Mouse (Mus musculus): Measurements from ENCODE around the gene Slc16a11. TPM values are rescaled to one million over a fixed set of nuclear protein-coding genes. Genes with fewer than 3 reads are reported as not detected.

The Slc16a11 gene
- total RNA-seq, 4 experiments from 2014 or later, result 32.3 to 43.4 (median 36.5) TPM

- no peak for DNase-seq (ENCODE audit: low spot score in 2 of 2)
Measured at GRCm38 (mm10) chr11:70250150-70250549, 37.6 kb downstream of the Slc16a11 start.

- no peak for DNase-seq (ENCODE audit: low spot score in 2 of 2)
Measured at GRCm38 (mm10) chr11:70251853-70252252, 39.3 kb downstream of the Slc16a11 start.

DNA sequence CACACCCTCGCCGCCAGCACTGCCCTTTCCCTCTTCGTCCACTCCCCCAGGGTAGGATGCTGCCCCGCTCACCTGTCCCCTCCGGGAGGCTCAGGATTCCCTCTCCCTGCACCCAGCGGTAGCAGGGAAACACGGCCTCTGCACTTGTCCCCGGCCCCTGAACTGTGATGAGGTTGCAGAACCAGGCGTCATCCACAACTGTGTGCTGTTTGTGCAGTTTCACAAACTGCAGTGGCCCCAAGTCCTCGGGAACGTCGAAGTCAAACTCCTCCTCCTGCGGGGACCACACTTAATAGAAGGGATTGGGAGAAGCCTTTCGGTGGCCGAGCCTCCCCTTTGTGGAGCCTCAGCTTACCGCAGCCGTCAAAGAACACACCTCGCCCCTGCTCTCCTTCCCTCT lies 41.8 kb downstream of the Slc16a11 start:
- no peak for DNase-seq (ENCODE audit: low spot score in 2 of 2)

DNA sequence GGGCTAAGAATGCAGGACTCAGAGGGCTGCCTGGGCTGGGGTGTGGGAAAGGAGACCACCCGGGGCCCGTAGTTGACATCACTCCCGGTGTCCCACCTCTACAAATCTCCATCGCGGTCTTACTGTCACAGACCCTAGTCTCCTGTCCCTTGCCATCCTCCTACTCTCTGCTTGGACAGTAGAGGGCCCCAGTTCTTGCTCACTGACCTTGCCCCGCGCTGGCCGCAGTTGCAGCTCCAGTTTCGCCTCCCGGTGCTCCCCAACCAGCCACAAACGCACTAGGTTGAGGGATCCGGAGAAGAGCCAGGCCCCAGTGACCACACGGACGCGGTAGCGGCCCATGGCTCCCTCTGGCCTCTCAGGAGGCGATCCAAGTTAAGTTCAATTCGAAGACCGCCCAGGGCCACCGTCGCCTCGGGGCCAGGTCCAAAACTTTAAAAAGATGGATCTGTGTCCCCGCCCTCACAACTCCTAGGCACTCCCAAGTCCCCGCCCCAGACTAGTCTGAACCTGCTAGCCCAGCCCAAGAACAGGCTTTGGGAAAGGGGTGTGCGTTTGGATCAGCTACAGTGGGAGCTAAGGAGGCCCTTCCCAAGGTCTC lies 42.5 kb downstream of the Slc16a11 start, which contains the start of gene Alox12:
Gene Alox12 (minus strand): TSS at position 423 of the 601 bp plus-strand sequence.
- no peak for DNase-seq (ENCODE audit: low spot score in 2 of 2)

DNA sequence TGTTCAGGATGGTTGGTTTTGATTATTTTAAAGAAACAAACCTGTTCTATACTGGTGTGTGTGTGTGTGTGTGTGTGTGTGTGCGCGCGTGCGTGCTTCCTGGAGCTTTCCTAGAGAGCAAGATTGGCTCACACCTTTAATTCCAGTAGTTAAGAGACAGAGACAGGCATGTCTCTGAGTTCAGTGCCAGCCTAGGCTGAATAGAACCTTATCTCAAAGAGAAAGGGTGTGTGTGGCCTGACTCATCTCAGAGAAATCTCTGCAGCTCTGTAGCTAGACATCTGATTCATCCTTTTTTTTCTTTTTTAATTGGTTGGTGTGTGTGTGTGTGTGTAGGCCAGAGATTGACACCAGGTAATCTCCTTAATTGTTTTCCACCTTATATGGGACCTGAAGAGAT lies 46.5 kb downstream of the Slc16a11 start:
- DNase-seq (ENCODE audit: low spot score in 2 of 2), result no peak

DNA sequence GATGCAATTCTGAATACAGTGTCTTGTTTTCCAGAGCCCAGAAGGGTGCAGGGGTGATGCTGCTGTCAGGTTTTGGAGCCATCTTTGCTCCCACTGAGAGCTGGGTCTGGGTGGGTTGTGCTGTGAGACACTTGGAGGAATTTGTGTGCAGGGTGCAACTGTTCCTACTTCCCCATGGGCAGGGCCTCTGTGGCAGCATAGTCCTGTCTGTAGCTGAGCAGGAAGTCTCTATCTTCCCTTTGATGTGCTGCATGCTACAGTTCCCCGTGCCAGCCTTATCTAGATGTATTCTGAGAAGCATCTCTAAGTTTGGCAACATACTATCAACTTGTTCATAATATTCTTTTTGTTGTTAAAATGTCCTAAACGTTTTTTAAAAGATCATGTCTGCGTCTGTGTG lies 52.7 kb downstream of the Slc16a11 start:
- DNase-seq (ENCODE audit: low spot score in 2 of 2), result no peak

DNA sequence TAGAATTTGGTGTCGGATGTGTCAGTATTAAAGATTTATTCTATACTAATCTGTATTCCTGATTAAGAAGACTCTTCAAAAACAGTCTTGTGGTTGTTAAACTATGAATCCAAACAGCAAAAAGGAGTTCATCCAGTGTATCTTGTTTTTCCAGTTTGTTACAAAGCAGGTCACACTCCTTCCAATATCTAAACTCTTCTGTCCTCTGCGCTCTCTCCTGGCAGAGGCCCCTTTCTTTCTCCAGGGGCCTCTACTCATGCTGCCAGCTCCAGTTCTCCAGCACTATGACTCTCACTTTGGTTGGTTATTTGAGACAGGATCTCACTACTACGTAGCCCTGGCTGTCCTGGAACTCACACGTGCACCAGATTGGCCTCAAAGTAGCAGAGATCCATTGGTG lies 53.3 kb downstream of the Slc16a11 start:
- no peak for DNase-seq (ENCODE audit: low spot score in 2 of 2)

Small RNA genes lying within 50 kb of the gene (microRNA-seq; reads per million reads assigned to microRNA genes)
- gene Mir195a (672 to 2,169 reads per million in 2 experiments), gene Mir497 (0 reads per million in 2 experiments), gene Mir497b (0 reads per million in 2 experiments)

Other genes starting within 250 kb of the Slc16a11 start
- not detected for gene Cldn7, start 248.0 kb upstream of the Slc16a11 start, total RNA-seq (2022)
- gene Ctdnep1, start 231.6 kb upstream of the Slc16a11 start, total RNA-seq (2022), result 100 to 1,000 TPM; 108 to 126 (median 118) TPM
- gene Elp5, start 230.2 kb upstream of the Slc16a11 start, total RNA-seq (2022), result 100 to 1,000 TPM in 1 of 4 experiments, 10 to 100 TPM in 3; 78.7 to 101 (median 87.1) TPM
- 100 to 1,000 TPM; 218 to 247 (median 236) TPM for gene Gabarap, start 221.6 kb upstream of the Slc16a11 start, total RNA-seq (2022)
- 10 to 100 TPM; 49.6 to 59.9 (median 51.8) TPM for gene Phf23, start 217.0 kb upstream of the Slc16a11 start, total RNA-seq (2022)
- 10 to 100 TPM; 28.0 to 36.9 (median 32.9) TPM for gene Dvl2, start 212.2 kb upstream of the Slc16a11 start, total RNA-seq (2022)
- gene Acadvl, start 197.3 kb upstream of the Slc16a11 start, total RNA-seq (2022), result 10 to 100 TPM; 57.9 to 68.3 (median 61.2) TPM
- gene Dlg4, start 195.8 kb upstream of the Slc16a11 start, total RNA-seq (2022), result 100 to 1,000 TPM; 721 to 849 (median 797) TPM
- 1 to 10 TPM in 2 of 4 experiments, under 1 TPM in 2; 0.77 to 2.4 (median 1.5) TPM for gene Asgr1, start 158.7 kb upstream of the Slc16a11 start, total RNA-seq (2022)
- gene Asgr2, start 120.1 kb upstream of the Slc16a11 start, total RNA-seq (2022), result not detected
- 1 to 10 TPM in 1 of 4 experiments, under 1 TPM in 3; 0.57 to 1.1 (median 0.76) TPM for gene Mgl2, start 82.4 kb upstream of the Slc16a11 start, total RNA-seq (2022)
- gene Clec10a, start 56.6 kb upstream of the Slc16a11 start, total RNA-seq (2022), result 1 to 10 TPM in 3 of 4 experiments, under 1 TPM in 1; 0.96 to 3.3 (median 2.7) TPM
- gene Slc16a13, start 8.3 kb downstream of the Slc16a11 start, total RNA-seq (2022), result 10 to 100 TPM in 1 of 4 experiments, 1 to 10 TPM in 3; 7.6 to 10.4 (median 8.5) TPM
- 1 to 10 TPM; 1.0 to 2.2 (median 1.9) TPM for gene Bcl6b, start 17.0 kb downstream of the Slc16a11 start, total RNA-seq (2022)
- 10 to 100 TPM; 41.0 to 46.9 (median 42.0) TPM for gene 0610010K14Rik, start 25.2 kb downstream of the Slc16a11 start, total RNA-seq (2022)
- 1 to 10 TPM; 3.2 to 5.1 (median 3.8) TPM for gene Gm21988, start 27.1 kb downstream of the Slc16a11 start, total RNA-seq (2022)
- gene Rnasek, start 27.1 kb downstream of the Slc16a11 start, total RNA-seq (2022), result 100 to 1,000 TPM; 197 to 255 (median 240) TPM
- under 1 TPM; 0.23 to 0.82 (median 0.55) TPM for gene Alox12, start 42.6 kb downstream of the Slc16a11 start, total RNA-seq (2022)
- under 1 TPM; 0.21 to 0.39 (median 0.26) TPM for gene Alox12e, start 109.9 kb downstream of the Slc16a11 start, total RNA-seq (2022)
- under 1 TPM in 1 of 4 experiments, not detected in 3; 0.35 TPM for gene Alox15, start 139.3 kb downstream of the Slc16a11 start, total RNA-seq (2022)
- 10 to 100 TPM; 31.9 to 37.0 (median 35.2) TPM for gene Pelp1, start 197.3 kb downstream of the Slc16a11 start, total RNA-seq (2022)
- gene Arrb2, start 219.9 kb downstream of the Slc16a11 start, total RNA-seq (2022), result 10 to 100 TPM; 62.4 to 85.9 (median 70.1) TPM
- gene Med11, start 239.2 kb downstream of the Slc16a11 start, total RNA-seq (2022), result 10 to 100 TPM; 10.8 to 14.1 (median 13.5) TPM
- under 1 TPM; 0.11 to 0.79 (median 0.46) TPM for gene Zmynd15, start 246.7 kb downstream of the Slc16a11 start, total RNA-seq (2022)
- 1 to 10 TPM in 3 of 4 experiments, under 1 TPM in 1; 0.97 to 4.6 (median 2.3) TPM for gene Cxcl16, start 247.2 kb downstream of the Slc16a11 start, total RNA-seq (2022)